Mouse (Mus musculus) liver, embryonic 14 days (tissue): ENCODE measurements around the gene Naaa. TPM values are rescaled to one million over a fixed set of nuclear protein-coding genes. Genes with fewer than 3 reads are reported as not detected.

Experiments used
- polyA plus RNA-seq: library from polyadenylated mRNA; depleted of rRNA; stranded (reverse); fragments of >200 nt; gene quantifications from 2 replicates; pipeline ENCODE4 v1.2.3, GENCODE M21; 2012; rRNA removed

Gene Naaa
- 3.7 and 4.9 TPM in 2 replicates for polyA plus RNA-seq

DNA sequence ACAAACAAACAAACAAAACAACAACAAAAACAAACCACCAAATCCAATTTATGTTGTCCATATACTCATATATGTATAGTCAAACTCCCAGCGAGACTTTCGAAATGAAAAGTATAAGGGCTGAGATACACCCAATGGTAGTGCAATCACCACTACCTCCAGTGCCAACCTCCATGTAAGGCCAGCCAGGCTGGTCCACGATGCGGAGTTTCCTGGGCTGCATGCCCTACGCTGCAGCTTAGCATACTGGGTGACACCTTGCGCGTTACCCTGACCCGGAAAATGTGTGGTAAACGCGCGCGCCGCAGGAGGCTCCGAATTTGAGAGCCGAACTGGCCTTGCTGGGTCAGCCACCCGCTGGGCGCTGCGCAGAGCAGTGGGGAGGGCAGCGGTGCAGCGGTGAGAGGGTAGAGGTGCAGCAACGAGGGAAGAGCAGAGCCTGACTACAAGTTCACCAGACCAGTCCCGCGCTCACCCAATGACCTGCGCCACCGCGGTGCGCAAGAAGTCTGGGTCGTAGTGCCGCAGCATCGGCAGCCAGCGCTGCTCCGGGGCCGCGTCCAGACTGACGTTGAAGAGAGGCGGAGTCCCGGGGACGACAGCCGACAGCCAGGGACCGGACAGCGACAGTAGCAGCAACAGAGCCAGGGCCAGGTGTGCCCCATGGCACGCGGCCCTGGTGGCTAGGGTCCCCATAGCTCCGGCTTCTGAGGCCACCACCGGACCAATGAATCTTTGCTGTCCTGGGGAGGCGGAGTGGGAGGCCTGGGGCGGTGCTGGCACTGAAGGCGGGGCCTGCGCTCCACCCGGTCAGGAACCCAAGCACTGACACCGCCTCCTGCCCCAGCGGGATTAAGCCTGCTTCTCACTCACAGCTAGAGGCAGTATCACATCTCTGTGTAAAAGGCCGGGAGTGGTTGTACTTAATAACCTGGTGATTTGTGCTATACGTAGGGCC is at the start of gene Naaa:
Naaa (minus strand) TSS at position 734 of the 958 bp plus-strand sequence.

DNA sequence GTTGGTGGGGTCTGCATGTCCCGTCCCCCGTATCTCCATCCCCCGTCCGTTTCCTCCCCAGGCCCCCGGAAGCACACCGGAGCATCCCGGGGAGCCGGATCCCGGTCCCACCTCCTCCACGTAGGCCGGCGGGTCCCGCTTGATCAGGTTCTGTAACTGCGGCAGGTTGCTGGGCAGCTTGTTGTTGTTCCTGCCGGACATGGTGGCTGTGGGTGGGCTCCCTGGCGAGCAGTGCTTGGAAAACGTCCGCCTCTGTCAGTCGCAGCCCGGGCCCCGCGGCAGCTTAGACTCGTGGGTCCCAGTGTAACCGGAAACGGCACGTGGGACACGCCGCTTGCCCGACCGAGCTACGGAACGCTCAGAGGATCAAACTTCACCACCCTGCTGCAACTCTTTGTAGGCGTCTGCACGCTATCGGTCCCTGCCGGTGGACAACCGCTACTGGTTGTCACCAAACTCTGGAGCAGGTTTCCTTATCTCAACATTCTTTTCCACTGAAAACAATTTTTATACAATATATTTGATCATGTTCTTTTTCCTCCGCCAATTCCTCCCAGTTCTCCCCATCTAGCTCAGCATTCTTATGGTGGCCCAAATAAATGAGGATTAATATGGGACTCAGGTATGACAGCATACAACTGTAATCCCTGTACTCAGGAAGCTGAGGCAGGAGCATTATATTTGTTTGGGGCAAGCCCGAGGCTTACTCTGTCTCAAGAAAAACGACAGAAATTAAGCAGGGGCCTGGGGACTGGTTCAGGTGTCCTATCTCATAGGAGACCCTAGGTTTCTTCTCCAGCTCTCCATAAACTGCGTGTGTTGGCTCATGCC is 31.9 kb upstream of the Naaa start, which contains the start of gene Sdad1:
Sdad1 (minus strand) TSS at position 799 of the 831 bp plus-strand sequence.

DNA sequence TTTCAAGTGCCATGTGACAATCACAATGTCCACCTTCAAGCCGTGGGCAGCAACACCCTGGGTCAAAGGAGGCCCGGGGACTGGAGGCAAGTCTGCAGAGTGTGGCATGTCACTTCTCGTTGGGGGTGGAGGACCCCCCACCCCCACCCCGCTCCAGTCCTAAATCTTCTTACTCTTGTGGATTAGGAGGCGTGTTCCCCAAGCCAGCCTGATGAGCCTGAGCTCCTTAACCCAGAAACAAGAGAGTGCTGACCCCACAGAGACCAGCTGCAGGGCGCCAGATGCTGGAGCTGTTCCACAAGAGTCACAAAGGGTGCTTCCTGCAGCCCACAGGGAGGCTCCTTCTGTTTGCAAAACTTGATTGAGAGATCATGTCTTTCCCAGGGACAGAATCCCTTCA is 21.8 kb downstream of the Naaa start, which contains the start of gene Ppef2:
Ppef2 (minus strand) TSS at position 61 of the 400 bp plus-strand sequence.

GRCm38 (mm10) chr5:92215308-92215707 is 62.7 kb downstream of the Naaa start, which contains the start of gene U90926:
Gene U90926, minus strand, starts transcription at chr5:92215408.

Other genes starting within 250 kb of the Naaa start
- gene Cdkl2, start 234.3 kb downstream of the Naaa start, polyA plus RNA-seq, result 0.10 and 0.17 TPM in 2 replicates
- 20.0 and 23.0 TPM in 2 replicates for gene G3bp2, start 194.5 kb downstream of the Naaa start, polyA plus RNA-seq
- gene Uso1, start 140.2 kb downstream of the Naaa start, polyA plus RNA-seq, result 20.3 and 22.1 TPM in 2 replicates
- not detected in 2 replicates for gene U90926, start 62.8 kb downstream of the Naaa start, polyA plus RNA-seq
- 0.09 and 0.18 TPM in 2 replicates for gene Ppef2, start 21.9 kb downstream of the Naaa start, polyA plus RNA-seq
- gene Sdad1, start 32.3 kb upstream of the Naaa start, polyA plus RNA-seq, result 9.7 and 10.6 TPM in 2 replicates
- gene Cxcl9, start 49.9 kb upstream of the Naaa start, polyA plus RNA-seq, result 0.02 and 0.05 TPM in 2 replicates
- 0.76 and 0.81 TPM in 2 replicates for gene Art3, start 53.7 kb upstream of the Naaa start, polyA plus RNA-seq
- 12.1 and 13.5 TPM in 2 replicates for gene Cxcl10, start 70.7 kb upstream of the Naaa start, polyA plus RNA-seq
- 25.5 and 25.6 TPM in 2 replicates for gene Nup54, start 157.0 kb upstream of the Naaa start, polyA plus RNA-seq
- gene Scarb2, start 228.7 kb upstream of the Naaa start, polyA plus RNA-seq, result 5.9 and 7.0 TPM in 2 replicates